Mouse (Mus musculus): ENCODE results near the gene Stab2.

DNA sequence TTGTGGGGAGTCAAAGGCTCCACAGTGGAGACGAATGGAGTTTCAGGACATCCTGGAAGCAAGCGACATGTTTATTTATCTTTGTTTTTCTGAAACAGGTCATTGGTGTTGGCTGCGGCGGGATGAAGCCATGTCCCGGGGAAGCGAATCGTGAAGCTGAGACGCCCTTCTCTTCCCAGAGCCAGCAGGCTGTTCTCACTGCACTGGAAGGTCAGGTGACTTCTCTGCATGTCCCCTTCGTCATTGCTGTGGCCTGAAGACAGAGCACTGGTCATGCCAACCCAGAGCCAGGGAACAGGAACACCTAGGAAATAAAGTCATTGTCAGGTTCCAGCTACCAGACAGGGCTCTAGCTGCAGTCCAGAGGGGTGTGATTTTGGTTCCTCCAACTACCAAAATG lies 11.1 kb upstream of the Stab2 start:
- TF ChIP-seq CHD2 (IDR thresholded peaks at IDR 0.05; ENCODE audit: low read depth, low read length): no peak
- TF ChIP-seq HCFC1 (IDR thresholded peaks at IDR 0.05; ENCODE audit: borderline replicate concordance, insufficient read depth, low read length): no peak
